Mouse (Mus musculus) megakaryocyte progenitor cell, adult 5-6 weeks (primary cell): ENCODE results near the gene Sh3bgrl2. TPM values are rescaled to one million over a fixed set of nuclear protein-coding genes. Genes with fewer than 3 reads are reported as not detected.
A peak's percentile ranks its signal among the peaks of the same experiment; 100 is the strongest.

Experiments used
- ATAC-seq: replicated peaks from 2 replicates; pipeline ENCODE4 v1.8.0; 2016; ENCODE audit warnings: mild to moderate bottlenecking, moderate TSS enrichment, inconsistent platforms; ENCODE audit not compliant: poor library complexity
- total RNA-seq, 2 experiments: library from RNA; stranded (forward) in 1 of 2; stranded (reverse) in 1 of 2; fragments of 157-497, 149-512 nt in 1 of 2; fragments of 200-1000 nt in 1 of 2; gene quantifications; 2 replicates each; pipeline versions ENCODE4 v1.2.3 to v1.2.4; 2015 to 2017

The Sh3bgrl2 gene
- total RNA-seq, 2 experiments from 2014 or later = under 0.01 to 0.49 TPM

- no peak for ATAC-seq
These were observed 39.0 kb downstream of the Sh3bgrl2 start for GRCm38 (mm10) chr9:83587116-83587515.

GRCm38 (mm10) chr9:83589063-83589462 lies 40.9 kb downstream of the Sh3bgrl2 start:
- ATAC-seq = no peak

- no peak for ATAC-seq
These were observed 41.7 kb downstream of the Sh3bgrl2 start for GRCm38 (mm10) chr9:83589680-83590467.

- ATAC-seq = peak; percentile 57
These were observed 43.8 kb downstream of the Sh3bgrl2 start for GRCm38 (mm10) chr9:83591848-83592456.

- no peak for ATAC-seq
These were observed 45.7 kb downstream of the Sh3bgrl2 start for GRCm38 (mm10) chr9:83593811-83594210.

GRCm38 (mm10) chr9:83596132-83596531 lies 48.0 kb downstream of the Sh3bgrl2 start:
- no peak for ATAC-seq

GRCm38 (mm10) chr9:83596646-83597481 lies 48.7 kb downstream of the Sh3bgrl2 start:
- ATAC-seq = no peak

- ATAC-seq = no peak
These were observed 49.9 kb downstream of the Sh3bgrl2 start for GRCm38 (mm10) chr9:83598047-83598446.

- 0 out of 2 replicates have a peak, but pooled peaks have one; percentile 9 for ATAC-seq
These were observed 51.4 kb downstream of the Sh3bgrl2 start for GRCm38 (mm10) chr9:83599505-83599904.

- no peak for ATAC-seq
These were observed 52.3 kb downstream of the Sh3bgrl2 start for GRCm38 (mm10) chr9:83600286-83601048.

GRCm38 (mm10) chr9:83602176-83602770 lies 54.1 kb downstream of the Sh3bgrl2 start:
- no peak for ATAC-seq

- ATAC-seq = no peak
These were observed 55.0 kb downstream of the Sh3bgrl2 start for GRCm38 (mm10) chr9:83603159-83603558.

GRCm38 (mm10) chr9:83605886-83606640 lies 57.9 kb downstream of the Sh3bgrl2 start:
- no peak for ATAC-seq

- no peak for ATAC-seq
These were observed 60.0 kb downstream of the Sh3bgrl2 start for GRCm38 (mm10) chr9:83608135-83608534.

- peak; percentile 99 for ATAC-seq
These were observed 61.5 kb downstream of the Sh3bgrl2 start for GRCm38 (mm10) chr9:83609422-83610297.

GRCm38 (mm10) chr9:83615912-83616585 lies 67.9 kb downstream of the Sh3bgrl2 start:
- peak; percentile 71 for ATAC-seq

- peak; percentile 17; the same call in 1 of the 2 replicates for ATAC-seq
These were observed 68.5 kb downstream of the Sh3bgrl2 start for GRCm38 (mm10) chr9:83616586-83617081.

- ATAC-seq = no peak
These were observed 75.3 kb downstream of the Sh3bgrl2 start for GRCm38 (mm10) chr9:83623455-83623854.
